Mouse (Mus musculus) c-Kit-negative CD71-positive TER-119-positive erythroid progenitor cells, embryonic 14.5 days (primary cell): ENCODE data around the gene 2810006K23Rik.
"Not testable (repeated sequence)": the region's sequence is repeated elsewhere in the genome, so short reads cannot be mapped to it uniquely, and the experiment has no call there.

ENCODE experiments used
- DNase-seq: peaks from one replicate; pipeline ENCODE4 v3.0.0-alpha.2; 2013; ENCODE audit warnings: low read depth, low spot score

The 2810006K23Rik gene

DNA sequence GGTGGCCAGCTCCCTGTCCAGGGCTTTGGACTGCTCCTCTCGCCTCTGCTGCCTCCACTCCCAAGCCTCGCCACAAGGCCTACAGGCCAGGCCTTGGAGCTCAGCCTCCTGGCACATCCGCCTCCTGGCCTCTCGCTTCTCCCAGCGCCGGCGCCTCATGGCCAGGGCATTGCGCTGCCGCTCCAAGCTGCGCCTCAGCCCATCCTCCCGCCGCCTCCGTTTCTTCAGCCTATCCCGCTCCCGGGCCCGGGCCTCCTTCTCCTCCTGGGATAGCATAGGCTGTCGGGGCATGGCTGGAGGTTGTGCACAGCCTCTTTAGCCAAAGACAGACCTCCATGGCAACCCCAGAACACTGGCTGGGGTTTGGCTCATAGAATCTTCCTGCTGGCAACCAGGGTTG lies 21.3 kb downstream of the 2810006K23Rik start:
- DNase-seq = no peak

- DNase-seq = no peak
Measured at GRCm38 (mm10) chr5:124350350-124350749, 22.5 kb downstream of the 2810006K23Rik start.

DNA sequence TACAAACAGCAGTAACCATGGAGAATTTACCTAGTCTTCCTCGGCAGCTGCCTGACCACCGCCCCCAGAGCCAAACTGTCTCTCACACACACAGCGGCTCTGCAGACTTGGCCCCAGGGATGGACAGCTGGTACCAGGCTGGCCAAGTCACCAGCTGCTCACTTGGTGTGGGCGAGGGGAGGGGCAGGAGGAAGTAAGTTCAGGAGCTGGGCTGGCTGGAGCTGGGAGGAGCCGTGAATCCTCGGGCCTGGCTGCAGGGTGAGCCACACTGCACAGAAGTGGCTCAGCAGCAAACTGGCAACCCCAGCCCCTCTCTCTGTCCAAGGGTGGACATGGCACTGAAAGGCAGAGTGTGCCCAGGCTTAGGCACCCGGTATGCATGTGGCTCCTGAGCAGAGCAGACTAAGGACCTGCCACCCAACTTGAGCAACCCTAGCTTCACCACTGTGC lies 23.2 kb downstream of the 2810006K23Rik start:
- DNase-seq = no peak

- DNase-seq = no peak
Measured at GRCm38 (mm10) chr5:124351604-124352003, 23.7 kb downstream of the 2810006K23Rik start.

- DNase-seq = no peak
Measured at GRCm38 (mm10) chr5:124352141-124352920, 24.4 kb downstream of the 2810006K23Rik start.

GRCm38 (mm10) chr5:124353011-124353725 lies 25.3 kb downstream of the 2810006K23Rik start:
- DNase-seq = no peak

- no peak for DNase-seq
Measured at GRCm38 (mm10) chr5:124353726-124354547, 26.0 kb downstream of the 2810006K23Rik start.

GRCm38 (mm10) chr5:124354574-124355424 lies 26.9 kb downstream of the 2810006K23Rik start:
- no peak for DNase-seq

GRCm38 (mm10) chr5:124355425-124355959 lies 27.6 kb downstream of the 2810006K23Rik start:
- DNase-seq = no peak

GRCm38 (mm10) chr5:124356695-124357094 lies 28.8 kb downstream of the 2810006K23Rik start:
- no peak for DNase-seq

DNA sequence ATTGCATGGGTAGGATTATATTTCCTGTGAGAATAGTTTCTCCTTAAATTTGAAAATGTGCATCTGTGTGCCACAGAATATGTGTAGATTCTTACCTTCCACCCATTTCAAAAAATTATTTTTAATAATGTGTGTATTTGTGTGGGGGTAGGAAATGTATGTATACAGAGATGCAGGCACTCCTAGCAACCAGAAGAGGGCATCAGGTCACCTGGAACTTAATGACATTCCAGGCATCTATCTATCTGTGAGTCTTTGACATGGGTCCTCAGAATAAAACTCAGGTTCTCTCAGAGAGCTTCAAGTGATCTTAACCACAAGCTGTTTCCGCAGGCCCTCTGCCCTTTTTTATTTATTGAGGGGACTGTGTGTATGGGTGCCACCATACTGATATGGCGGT lies 31.8 kb downstream of the 2810006K23Rik start:
- DNase-seq = no peak

DNA sequence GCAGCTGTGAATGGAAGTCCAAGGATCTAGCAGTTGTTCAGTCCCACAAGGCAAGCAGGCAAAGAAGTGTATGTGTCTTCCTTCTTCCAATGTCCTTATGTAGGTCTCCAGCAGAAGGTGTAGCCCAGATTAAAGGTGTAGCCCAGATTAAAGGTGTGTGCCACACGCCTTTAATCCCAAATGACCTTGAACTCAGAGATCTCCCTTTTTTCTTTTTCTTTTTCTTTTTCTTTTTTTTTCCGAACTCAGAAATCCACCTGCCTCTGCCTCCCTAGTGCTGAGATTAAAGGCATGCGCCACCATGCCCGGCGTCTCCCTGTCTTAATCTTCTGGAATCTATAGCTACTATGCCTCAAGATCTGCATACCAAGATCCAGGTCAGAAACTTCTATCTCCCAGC lies 35.1 kb downstream of the 2810006K23Rik start, which contains the start of gene Cdk2ap1:
Gene Cdk2ap1, minus strand, starts transcription at position 101 of the 400 bp plus-strand sequence.
- DNase-seq = not testable (repeated sequence)

DNA sequence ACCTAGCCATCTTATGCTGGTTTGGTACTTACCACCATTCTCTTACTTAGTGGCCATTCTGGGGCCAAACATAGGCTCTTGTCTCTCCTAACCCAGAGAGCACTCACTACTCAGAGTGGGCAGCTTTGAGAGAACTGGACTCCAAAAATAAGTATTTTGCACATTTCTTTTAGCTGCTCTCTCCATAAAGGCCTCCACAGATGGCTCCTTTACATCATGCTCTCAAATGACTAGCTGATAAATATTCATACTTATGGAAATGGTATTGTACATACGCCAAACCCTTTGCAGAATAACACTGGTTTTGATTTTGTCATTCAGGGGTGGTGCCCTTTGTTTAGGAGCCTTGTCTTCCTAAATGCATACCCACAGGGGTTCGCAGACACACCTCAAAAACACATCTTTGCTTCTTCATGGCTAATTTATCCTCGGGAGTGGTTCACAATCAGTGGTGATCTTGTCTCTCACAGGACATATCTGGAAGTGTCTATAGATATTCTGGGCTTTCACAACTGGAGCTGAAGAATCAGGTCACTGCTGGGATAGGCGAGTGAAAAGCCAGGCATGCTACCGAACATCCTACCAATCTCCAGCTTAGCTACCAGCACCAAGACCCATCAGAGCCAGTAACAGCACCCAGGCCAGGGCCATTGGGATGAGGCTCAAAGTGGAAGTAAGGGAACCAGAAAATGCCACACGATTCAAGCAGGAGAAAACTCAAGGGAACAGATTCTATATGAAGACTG lies 36.5 kb downstream of the 2810006K23Rik start:
- DNase-seq = no peak

DNA sequence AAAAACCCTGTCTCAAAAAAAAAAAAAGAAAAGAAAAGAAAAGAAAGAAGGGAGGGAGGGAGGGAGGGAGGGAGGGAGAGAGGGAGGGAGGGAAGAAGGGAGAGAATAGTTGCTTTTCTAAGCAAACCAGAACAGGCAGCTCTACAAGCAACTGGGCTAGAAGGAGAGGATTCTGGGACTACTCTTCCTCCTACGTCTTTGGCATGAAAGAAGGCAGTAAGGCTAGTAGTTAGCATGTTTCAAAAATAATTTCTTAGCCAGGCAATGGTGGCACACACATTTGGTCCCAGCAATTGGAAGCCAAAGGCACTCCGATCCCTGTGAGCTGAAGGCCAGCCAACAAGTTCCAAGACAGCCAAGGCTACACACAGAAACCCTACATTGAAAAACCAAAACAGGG lies 37.9 kb downstream of the 2810006K23Rik start:
- DNase-seq = no peak

- DNase-seq = no peak
Measured at GRCm38 (mm10) chr5:124366721-124367120, 38.8 kb downstream of the 2810006K23Rik start.

GRCm38 (mm10) chr5:124374298-124374697 lies 46.4 kb downstream of the 2810006K23Rik start:
- DNase-seq = no peak

DNA sequence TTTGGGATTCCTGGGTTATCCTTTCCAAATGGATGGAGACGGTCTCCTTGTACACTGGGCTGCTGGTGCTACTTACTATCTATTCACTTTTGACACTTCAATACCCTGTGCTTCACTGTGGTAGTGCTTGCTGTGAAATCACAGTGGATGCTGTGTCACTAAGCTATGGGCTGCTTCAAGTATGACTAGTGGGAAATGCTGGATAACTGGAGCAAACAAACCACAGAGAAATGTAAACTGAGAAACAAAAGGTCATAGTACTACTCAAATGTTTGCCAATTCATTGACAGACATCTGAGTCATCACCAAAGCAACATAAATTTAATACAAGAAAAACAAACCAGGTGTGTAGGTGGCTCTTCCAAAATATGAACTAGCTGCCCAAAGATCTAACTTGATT lies 48.5 kb downstream of the 2810006K23Rik start:
- no peak for DNase-seq

DNA sequence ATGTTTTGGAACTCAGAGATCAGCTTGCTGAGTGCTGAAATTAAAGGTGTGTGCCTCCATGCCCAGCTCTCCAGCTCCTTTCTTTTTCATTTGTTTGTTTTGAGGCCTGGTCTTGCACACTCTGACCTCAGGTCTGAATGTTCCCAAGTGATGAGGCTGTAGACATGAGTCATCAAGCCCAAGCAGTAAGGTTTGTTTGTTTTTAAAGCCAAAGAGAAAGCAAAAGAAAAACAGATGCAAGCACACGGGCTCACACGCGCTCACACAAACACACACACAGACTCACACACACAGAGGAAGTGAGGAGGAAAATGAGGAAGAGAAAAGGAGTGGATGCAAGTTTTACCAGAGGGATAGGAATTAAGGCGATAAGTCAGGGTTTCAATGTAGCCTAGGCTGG lies 49.3 kb downstream of the 2810006K23Rik start:
- DNase-seq = no peak

GRCm38 (mm10) chr5:124380121-124380520 lies 52.2 kb downstream of the 2810006K23Rik start:
- DNase-seq = no peak

DNA sequence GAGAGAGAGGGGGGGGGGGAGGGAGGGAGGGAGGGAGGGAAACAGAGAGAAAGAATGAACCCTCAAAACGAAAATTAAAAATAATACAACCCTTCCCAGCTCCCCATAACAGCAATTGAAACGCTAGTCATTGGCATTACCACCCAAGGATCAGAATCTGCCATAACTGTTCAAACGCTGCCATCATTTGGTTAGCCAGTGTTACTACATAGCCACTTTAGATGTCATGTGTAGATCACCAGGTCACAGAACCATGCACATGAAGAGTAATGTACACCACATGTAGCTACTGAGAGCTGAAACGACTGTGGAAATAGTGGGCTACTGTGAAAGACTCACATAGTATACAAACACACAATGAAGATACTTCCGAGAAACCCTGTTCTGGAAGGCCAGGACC lies 60.0 kb downstream of the 2810006K23Rik start:
- DNase-seq = no peak
